Mouse (Mus musculus): ENCODE results near the gene Nsmce1. TPM values are rescaled to one million over a fixed set of nuclear protein-coding genes. Genes with fewer than 3 reads are reported as not detected.

The Nsmce1 gene
- polyA plus RNA-seq, 1 experiment from 2014 or later, result 127 TPM

DNA sequence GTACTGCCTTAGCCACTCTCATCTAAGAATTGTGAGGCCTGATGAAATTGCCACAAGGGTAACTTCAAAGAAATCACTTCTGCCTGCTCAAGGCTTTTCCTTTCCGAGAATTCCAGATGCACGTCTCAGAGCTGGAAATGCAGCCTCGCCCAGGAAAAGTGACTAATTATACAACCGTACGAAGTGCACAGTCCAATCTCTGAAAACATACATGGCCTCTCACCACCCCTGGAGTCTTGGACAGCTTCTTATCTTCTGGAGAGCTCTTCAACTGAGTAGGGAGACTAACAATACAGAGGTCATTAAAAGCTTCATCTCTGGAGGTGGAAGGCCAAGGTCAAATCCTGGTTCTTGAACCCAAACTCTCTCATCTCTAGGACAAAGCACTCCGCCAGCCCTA lies 1.2 kb upstream of the Nsmce1 start:
- Histone ChIP-seq H3K4me2 (ENCODE audit: low read length) (no peak overlapping the region), H3K27me3 (ENCODE audit: insufficient read depth, low read length) (no peaks in the 10 kb centered on the region), H3K4me3 (replicated peaks; ENCODE audit: low read depth, low read length) (no peak overlapping the region), H3K4me1 (replicated peaks; ENCODE audit: insufficient read depth, low read length) (peaks cover 8% of the 10 kb centered on the region; the same call in 1 of the 2 replicates), H3K9ac (ENCODE audit: low read depth, low read length) (0 out of 2 replicates have a peak overlapping the region, but pooled peaks have one; percentile 70), H3K9me3 (replicated peaks; ENCODE audit: low read length) (no peaks in the 10 kb centered on the region), H3K27ac (no peak overlapping the region), H3K36me3 (ENCODE audit: insufficient read depth, low read length) (no peaks in the 10 kb centered on the region)
- no peak for TF ChIP-seq CTCF (IDR thresholded peaks at IDR 0.05; ENCODE audit: low read depth)
- DNase-seq (ENCODE audit: low spot score), result no peak
- no peak for ATAC-seq (replicated peaks; ENCODE audit: low FRiP score, low read depth)
- 76% methylated on average over 6 of the region's 6 CpGs for WGBS

DNA sequence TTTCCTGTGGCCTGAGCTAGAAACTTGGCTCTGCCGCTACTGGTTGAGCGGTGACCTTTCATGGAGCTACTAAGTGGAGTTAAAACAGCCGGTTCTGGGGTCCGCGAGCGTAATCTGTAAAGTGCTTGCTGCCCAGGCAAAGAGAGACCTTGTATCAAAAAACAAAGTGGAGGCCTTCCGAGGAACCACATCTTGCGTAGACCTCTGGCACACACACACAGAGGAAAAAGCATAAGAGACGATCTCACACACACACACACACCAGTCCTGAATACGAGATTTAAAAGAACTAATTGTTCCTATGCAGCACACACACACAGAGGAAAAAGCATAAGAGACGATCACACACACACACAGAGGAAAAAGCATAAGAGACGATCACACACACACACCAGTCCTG lies 364 bp upstream of the Nsmce1 start:
- ATAC-seq (replicated peaks; ENCODE audit: low FRiP score, low read depth), result no peak
- Histone ChIP-seq H3K9ac (ENCODE audit: low read depth, low read length) (peak overlapping the region; percentile 70), H3K9me3 (replicated peaks; ENCODE audit: low read length) (no peaks in the 10 kb centered on the region), H3K4me1 (replicated peaks; ENCODE audit: insufficient read depth, low read length) (peaks cover 8% of the 10 kb centered on the region; the same call in 1 of the 2 replicates), H3K27ac (peak overlapping the region; percentile 82), H3K36me3 (ENCODE audit: insufficient read depth, low read length) (no peaks in the 10 kb centered on the region), H3K4me2 (ENCODE audit: low read length) (peak overlapping the region; percentile 77), H3K4me3 (replicated peaks; ENCODE audit: low read depth, low read length) (peak overlapping the region; percentile 62), H3K27me3 (ENCODE audit: insufficient read depth, low read length) (no peaks in the 10 kb centered on the region)
- DNase-seq (ENCODE audit: low spot score), result no peak
- TF ChIP-seq CTCF (IDR thresholded peaks at IDR 0.05; ENCODE audit: low read depth), result no peak
- WGBS, result 21% methylated on average over 12 of the region's 12 CpGs

DNA sequence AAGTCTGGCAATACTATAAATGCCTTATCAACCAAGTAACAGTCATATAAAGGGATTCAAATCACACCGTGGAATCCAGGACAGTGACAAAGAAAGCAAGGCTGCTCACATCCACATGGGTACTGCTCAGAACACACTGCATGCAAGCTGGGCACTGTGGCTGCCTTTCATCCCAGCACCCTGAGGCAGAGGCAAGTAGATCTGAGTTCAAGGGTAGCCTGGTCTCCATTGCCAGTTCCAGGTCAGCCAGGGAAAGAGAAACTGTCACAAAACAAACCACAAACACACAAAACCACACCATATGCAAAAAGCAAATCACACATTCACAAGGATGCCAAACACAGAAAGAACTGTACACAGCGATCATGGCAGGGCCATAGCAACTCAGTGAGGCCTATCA lies 1.8 kb downstream of the Nsmce1 start:
- Histone ChIP-seq H3K4me2 (ENCODE audit: low read length) (no peak overlapping the region), H3K9me3 (replicated peaks; ENCODE audit: low read length) (no peaks in the 10 kb centered on the region), H3K36me3 (ENCODE audit: insufficient read depth, low read length) (peaks cover 8% of the 10 kb centered on the region), H3K9ac (ENCODE audit: low read depth, low read length) (no peak overlapping the region), H3K4me3 (replicated peaks; ENCODE audit: low read depth, low read length) (no peak overlapping the region), H3K27ac (no peak overlapping the region), H3K27me3 (ENCODE audit: insufficient read depth, low read length) (no peaks in the 10 kb centered on the region), H3K4me1 (replicated peaks; ENCODE audit: insufficient read depth, low read length) (peaks cover 8% of the 10 kb centered on the region; the same call in 1 of the 2 replicates)
- no peak for TF ChIP-seq CTCF (IDR thresholded peaks at IDR 0.05; ENCODE audit: low read depth)
- WGBS, result 100% methylated on average over 2 of the region's 2 CpGs
- ATAC-seq (replicated peaks; ENCODE audit: low FRiP score, low read depth), result no peak
- no peak for DNase-seq (ENCODE audit: low spot score)

DNA sequence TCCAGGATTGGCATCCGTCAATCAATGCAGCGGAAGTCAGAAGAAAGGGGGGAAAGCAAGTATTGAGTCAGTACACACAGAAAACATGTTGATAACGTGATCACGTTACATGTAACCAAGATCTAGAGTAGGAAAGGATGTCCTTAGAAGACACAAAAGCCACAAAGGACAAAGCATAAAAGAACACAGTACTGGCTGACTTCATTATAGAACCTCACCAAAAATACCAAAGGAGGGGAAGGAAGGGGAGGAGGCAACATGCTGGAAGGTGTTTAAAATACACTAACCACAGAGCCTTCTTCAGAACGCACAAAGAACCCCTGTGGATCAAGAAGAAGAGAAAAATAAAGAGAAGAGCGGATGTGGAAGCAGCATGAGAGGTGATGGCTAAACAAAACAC lies 2.7 kb downstream of the Nsmce1 start:
- Histone ChIP-seq H3K9me3 (replicated peaks; ENCODE audit: low read length) (no peaks in the 10 kb centered on the region), H3K36me3 (ENCODE audit: insufficient read depth, low read length) (peaks cover 13% of the 10 kb centered on the region), H3K4me3 (replicated peaks; ENCODE audit: low read depth, low read length) (no peak overlapping the region), H3K4me1 (replicated peaks; ENCODE audit: insufficient read depth, low read length) (peaks cover 8% of the 10 kb centered on the region; the same call in 1 of the 2 replicates), H3K9ac (ENCODE audit: low read depth, low read length) (no peak overlapping the region), H3K4me2 (ENCODE audit: low read length) (no peak overlapping the region), H3K27me3 (ENCODE audit: insufficient read depth, low read length) (no peaks in the 10 kb centered on the region), H3K27ac (no peak overlapping the region)
- no peak for TF ChIP-seq CTCF (IDR thresholded peaks at IDR 0.05; ENCODE audit: low read depth)
- WGBS, result 90% methylated on average over 6 of the region's 6 CpGs
- no peak for ATAC-seq (replicated peaks; ENCODE audit: low FRiP score, low read depth)
- DNase-seq (ENCODE audit: low spot score), result no peak

DNA sequence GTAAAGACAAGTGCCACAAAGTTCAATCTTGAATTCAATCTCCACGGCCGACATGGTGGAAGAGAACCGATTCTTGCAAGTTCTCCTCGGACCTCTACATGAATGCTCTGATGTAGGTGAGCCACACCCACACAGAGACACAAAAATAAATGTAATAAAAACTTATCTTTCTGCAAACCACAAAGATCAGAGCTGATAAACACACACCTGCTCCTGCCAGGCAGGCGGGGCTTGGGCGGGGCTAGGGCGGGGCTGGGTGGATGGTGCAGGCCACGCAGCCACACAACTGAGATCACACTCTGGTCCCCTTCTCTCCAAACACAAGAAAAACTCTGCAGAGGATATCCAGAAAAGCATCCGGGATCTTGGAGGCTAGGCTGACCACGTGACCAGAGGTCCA lies 4.3 kb downstream of the Nsmce1 start:
- 90% methylated on average over 10 of the region's 10 CpGs for WGBS
- no peaks in the 10 kb centered on the region for H3K27me3 ChIP-seq (ENCODE audit: insufficient read depth, low read length)
- no peak for DNase-seq (ENCODE audit: low spot score)
- H3K9me3 ChIP-seq (replicated peaks; ENCODE audit: low read length), result no peaks in the 10 kb centered on the region
- H3K27ac ChIP-seq, result no peak overlapping the region
- no peak overlapping the region for H3K4me2 ChIP-seq (ENCODE audit: low read length)
- no peak for ATAC-seq (replicated peaks; ENCODE audit: low FRiP score, low read depth)
- no peak for TF ChIP-seq CTCF (IDR thresholded peaks at IDR 0.05; ENCODE audit: low read depth)
- no peak overlapping the region for H3K9ac ChIP-seq (ENCODE audit: low read depth, low read length)
- peaks cover 21% of the 10 kb centered on the region for H3K36me3 ChIP-seq (ENCODE audit: insufficient read depth, low read length)
- peaks cover 6% of the 10 kb centered on the region; the same call in 1 of the 2 replicates for H3K4me1 ChIP-seq (replicated peaks; ENCODE audit: insufficient read depth, low read length)
- H3K4me3 ChIP-seq (replicated peaks; ENCODE audit: low read depth, low read length), result no peak overlapping the region

DNA sequence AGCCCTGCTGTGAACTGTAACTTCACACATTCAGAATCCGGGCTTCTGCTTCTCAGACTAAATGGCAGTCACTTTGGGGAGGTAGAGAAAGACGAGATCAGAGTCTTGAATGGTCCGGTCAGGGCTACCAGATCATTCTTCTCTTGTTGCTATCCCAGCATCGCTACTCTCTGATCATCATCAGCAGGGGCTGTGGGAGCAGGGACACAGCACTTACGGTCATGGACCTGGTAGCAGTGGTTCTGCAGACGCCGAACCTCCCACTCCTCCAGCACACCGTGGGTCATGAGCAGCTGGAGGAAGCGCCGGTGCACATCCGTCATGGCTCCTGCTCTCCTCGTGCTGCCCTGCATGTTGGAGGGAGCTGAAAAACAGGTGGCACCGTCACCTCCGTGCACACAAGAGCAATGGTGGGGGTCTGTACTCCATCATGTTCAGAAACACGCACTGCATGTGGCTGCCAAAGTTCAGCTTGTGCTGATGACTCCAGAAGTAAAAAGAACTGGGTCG lies 5.2 kb downstream of the Nsmce1 start:
- Histone ChIP-seq H3K4me1 (replicated peaks; ENCODE audit: insufficient read depth, low read length) (peaks cover 4% of the 10 kb centered on the region; the same call in 1 of the 2 replicates), H3K9ac (ENCODE audit: low read depth, low read length) (no peak overlapping the region), H3K4me3 (replicated peaks; ENCODE audit: low read depth, low read length) (no peak overlapping the region), H3K9me3 (replicated peaks; ENCODE audit: low read length) (no peaks in the 10 kb centered on the region), H3K27ac (no peak overlapping the region), H3K36me3 (ENCODE audit: insufficient read depth, low read length) (peaks cover 21% of the 10 kb centered on the region), H3K27me3 (ENCODE audit: insufficient read depth, low read length) (no peaks in the 10 kb centered on the region), H3K4me2 (ENCODE audit: low read length) (no peak overlapping the region)
- WGBS, result 72% methylated on average over 16 of the region's 16 CpGs
- DNase-seq (ENCODE audit: low spot score) (no peak), ATAC-seq (replicated peaks; ENCODE audit: low FRiP score, low read depth) (no peak)
- no peak for TF ChIP-seq CTCF (IDR thresholded peaks at IDR 0.05; ENCODE audit: low read depth)

DNA sequence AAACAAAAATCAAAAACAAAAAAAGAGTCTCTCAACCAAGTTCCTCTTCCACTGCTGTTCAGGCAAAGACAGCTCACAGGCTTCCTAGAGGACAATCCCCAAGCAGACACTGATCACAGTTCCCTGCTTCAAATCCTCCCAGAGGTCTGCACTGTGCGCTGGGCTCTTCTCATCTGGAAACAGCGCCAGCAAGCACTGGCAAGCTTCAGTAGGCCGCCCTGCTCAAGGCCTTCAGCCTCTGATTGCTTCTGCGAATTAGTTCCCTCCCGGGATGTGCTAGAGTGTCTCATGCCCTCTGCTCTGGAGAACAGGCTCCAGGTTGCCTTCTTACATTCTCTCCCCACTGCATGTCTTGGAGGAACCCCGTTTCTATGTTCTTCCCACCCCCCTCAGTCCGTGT lies 6.6 kb downstream of the Nsmce1 start:
- Histone ChIP-seq H3K4me2 (ENCODE audit: low read length) (no peak overlapping the region), H3K9me3 (replicated peaks; ENCODE audit: low read length) (no peaks in the 10 kb centered on the region), H3K4me3 (replicated peaks; ENCODE audit: low read depth, low read length) (no peak overlapping the region), H3K9ac (ENCODE audit: low read depth, low read length) (no peak overlapping the region), H3K27me3 (ENCODE audit: insufficient read depth, low read length) (no peaks in the 10 kb centered on the region), H3K27ac (no peak overlapping the region), H3K4me1 (replicated peaks; ENCODE audit: insufficient read depth, low read length) (no peaks in the 10 kb centered on the region), H3K36me3 (ENCODE audit: insufficient read depth, low read length) (peaks cover 21% of the 10 kb centered on the region)
- DNase-seq (ENCODE audit: low spot score) (no peak), ATAC-seq (replicated peaks; ENCODE audit: low FRiP score, low read depth) (no peak)
- 93% methylated on average over 7 of the region's 7 CpGs for WGBS
- TF ChIP-seq CTCF (IDR thresholded peaks at IDR 0.05; ENCODE audit: low read depth), result no peak
